Mouse (Mus musculus): Measurements from ENCODE around the gene A630023A22Rik. TPM values are rescaled to one million over a fixed set of nuclear protein-coding genes. Genes with fewer than 3 reads are reported as not detected.

Gene A630023A22Rik
- polyA plus RNA-seq, 1 experiment from 2014 or later: not detected

GRCm38 (mm10) chr14:34026710-34027109, 75.8 kb downstream of the A630023A22Rik start:
- ATAC-seq (replicated peaks; ENCODE audit: low FRiP score) (no peak), DNase-seq (ENCODE audit: low spot score) (no peak)
- H3K27me3 ChIP-seq (ENCODE audit: control insufficient read depth, insufficient read depth, low read length): no peaks in the 10 kb centered on the region
- no peak overlapping the region for H3K4me3 ChIP-seq (ENCODE audit: low read depth, low read length)
- 83% methylated on average over 2 of the region's 2 CpGs for WGBS
- H3K9me3 ChIP-seq (ENCODE audit: control insufficient read depth, low read length): no peaks in the 10 kb centered on the region
- no peak overlapping the region for H3K27ac ChIP-seq (ENCODE audit: low read depth, low read length)
- H3K4me2 ChIP-seq (ENCODE audit: low read depth, low read length, severe bottlenecking): no peak overlapping the region
- no peaks in the 10 kb centered on the region for H3K4me1 ChIP-seq (replicated peaks; ENCODE audit: control insufficient read depth, insufficient read depth, low read length)
- no peaks in the 10 kb centered on the region for H3K36me3 ChIP-seq (ENCODE audit: control insufficient read depth, insufficient read depth, low read length)
- no peak overlapping the region for H3K9ac ChIP-seq (ENCODE audit: low read length)

- H3K4me1 ChIP-seq (replicated peaks; ENCODE audit: control insufficient read depth, insufficient read depth, low read length): no peaks in the 10 kb centered on the region
- H3K36me3 ChIP-seq (ENCODE audit: control insufficient read depth, insufficient read depth, low read length): no peaks in the 10 kb centered on the region
- no peak for DNase-seq (ENCODE audit: low spot score)
- no peak overlapping the region for H3K4me2 ChIP-seq (ENCODE audit: low read depth, low read length, severe bottlenecking)
- no peaks in the 10 kb centered on the region for H3K9me3 ChIP-seq (ENCODE audit: control insufficient read depth, low read length)
- no peak overlapping the region for H3K27ac ChIP-seq (ENCODE audit: low read depth, low read length)
- H3K27me3 ChIP-seq (ENCODE audit: control insufficient read depth, insufficient read depth, low read length): no peaks in the 10 kb centered on the region
- H3K9ac ChIP-seq (ENCODE audit: low read length): no peak overlapping the region
- no peak overlapping the region for H3K4me3 ChIP-seq (ENCODE audit: low read depth, low read length)
- 89% methylated on average over 2 of the region's 2 CpGs for WGBS
- no peak for ATAC-seq (replicated peaks; ENCODE audit: low FRiP score)
These were observed 85.6 kb downstream of the A630023A22Rik start for GRCm38 (mm10) chr14:34016938-34017337.

- WGBS: 95% methylated on average over 4 of the region's 4 CpGs
These were observed 86.2 kb downstream of the A630023A22Rik start, which contains the start of gene Gm5460 for GRCm38 (mm10) chr14:34016381-34016780. Gene Gm5460, plus strand, starts transcription at chr14:34016758.

GRCm38 (mm10) chr14:34015063-34015462, 87.5 kb downstream of the A630023A22Rik start, which contains the start of gene Gm30083:
Gene Gm30083, minus strand, starts transcription at chr14:34015182.
- Histone ChIP-seq H3K27me3 (ENCODE audit: control insufficient read depth, insufficient read depth, low read length) (no peaks in the 10 kb centered on the region), H3K4me2 (ENCODE audit: low read depth, low read length, severe bottlenecking) (no peak within 1 kb of the TSS), H3K9me3 (ENCODE audit: control insufficient read depth, low read length) (no peaks in the 10 kb centered on the region), H3K27ac (ENCODE audit: low read depth, low read length) (no peak within 1 kb of the TSS), H3K4me3 (ENCODE audit: low read depth, low read length) (no peak within 1 kb of the TSS), H3K4me1 (replicated peaks; ENCODE audit: control insufficient read depth, insufficient read depth, low read length) (no peaks in the 10 kb centered on the region), H3K36me3 (ENCODE audit: control insufficient read depth, insufficient read depth, low read length) (no peaks in the 10 kb centered on the region), H3K9ac (ENCODE audit: low read length) (no peak within 1 kb of the TSS)
- DNase-seq (ENCODE audit: low spot score) (no peak), ATAC-seq (replicated peaks; ENCODE audit: low FRiP score) (no peak)
- WGBS: 89% methylated on average over 3 of the region's 3 CpGs

More at GRCm38 (mm10) chr14:34016381-34016780, 86.2 kb downstream of the A630023A22Rik start, which contains the start of gene Gm5460:
- Histone ChIP-seq H3K9ac (ENCODE audit: low read length) (no peak within 1 kb of the TSS), H3K27ac (ENCODE audit: low read depth, low read length) (no peak within 1 kb of the TSS), H3K4me2 (ENCODE audit: low read depth, low read length, severe bottlenecking) (no peak within 1 kb of the TSS), H3K4me3 (ENCODE audit: low read depth, low read length) (no peak within 1 kb of the TSS), H3K9me3 (ENCODE audit: control insufficient read depth, low read length) (no peaks in the 10 kb centered on the region), H3K4me1 (replicated peaks; ENCODE audit: control insufficient read depth, insufficient read depth, low read length) (no peaks in the 10 kb centered on the region), H3K27me3 (ENCODE audit: control insufficient read depth, insufficient read depth, low read length) (no peaks in the 10 kb centered on the region), H3K36me3 (ENCODE audit: control insufficient read depth, insufficient read depth, low read length) (no peaks in the 10 kb centered on the region)
- ATAC-seq (replicated peaks; ENCODE audit: low FRiP score) (no peak), DNase-seq (ENCODE audit: low spot score) (no peak)

GRCm38 (mm10) chr14:34002358-34002757, 100.2 kb downstream of the A630023A22Rik start:
- Histone ChIP-seq H3K9me3 (ENCODE audit: control insufficient read depth, low read length) (no peaks in the 10 kb centered on the region), H3K4me1 (replicated peaks; ENCODE audit: control insufficient read depth, insufficient read depth, low read length) (no peaks in the 10 kb centered on the region), H3K4me3 (ENCODE audit: low read depth, low read length) (no peak overlapping the region), H3K27ac (ENCODE audit: low read depth, low read length) (no peak overlapping the region), H3K36me3 (ENCODE audit: control insufficient read depth, insufficient read depth, low read length) (no peaks in the 10 kb centered on the region), H3K4me2 (ENCODE audit: low read depth, low read length, severe bottlenecking) (no peak overlapping the region), H3K27me3 (ENCODE audit: control insufficient read depth, insufficient read depth, low read length) (no peaks in the 10 kb centered on the region), H3K9ac (ENCODE audit: low read length) (no peak overlapping the region)
- ATAC-seq (replicated peaks; ENCODE audit: low FRiP score) (no peak), DNase-seq (ENCODE audit: low spot score) (no peak)
- WGBS: 93% methylated on average over 5 of the region's 5 CpGs

- Histone ChIP-seq H3K9ac (ENCODE audit: low read length) (no peak overlapping the region), H3K9me3 (ENCODE audit: control insufficient read depth, low read length) (no peaks in the 10 kb centered on the region), H3K4me2 (ENCODE audit: low read depth, low read length, severe bottlenecking) (no peak overlapping the region), H3K4me3 (ENCODE audit: low read depth, low read length) (no peak overlapping the region), H3K4me1 (replicated peaks; ENCODE audit: control insufficient read depth, insufficient read depth, low read length) (no peaks in the 10 kb centered on the region), H3K27ac (ENCODE audit: low read depth, low read length) (no peak overlapping the region), H3K36me3 (ENCODE audit: control insufficient read depth, insufficient read depth, low read length) (no peaks in the 10 kb centered on the region), H3K27me3 (ENCODE audit: control insufficient read depth, insufficient read depth, low read length) (no peaks in the 10 kb centered on the region)
- no peak for ATAC-seq (replicated peaks; ENCODE audit: low FRiP score)
- DNase-seq (ENCODE audit: low spot score): no peak
These were observed 101.1 kb downstream of the A630023A22Rik start for GRCm38 (mm10) chr14:34001445-34001844.

Other genes with a start within 250 kb of the A630023A22Rik start
- 2.4 and 2.8 TPM in 2 replicates for gene Gdf10, start 179.2 kb downstream of the A630023A22Rik start, polyA plus RNA-seq (2014; fragmentation: Nextera tagmentation; extraction: Ambion mirVana)
- gene Gdf2, start 161.7 kb downstream of the A630023A22Rik start, polyA plus RNA-seq (2014; fragmentation: Nextera tagmentation; extraction: Ambion mirVana): not detected in 2 replicates
- gene Rbp3, start 148.8 kb downstream of the A630023A22Rik start, polyA plus RNA-seq (2014; fragmentation: Nextera tagmentation; extraction: Ambion mirVana): not detected in 2 replicates
- 0.08 and 0.09 TPM in 2 replicates for gene Zfp488, start 124.0 kb downstream of the A630023A22Rik start, polyA plus RNA-seq (2014; fragmentation: Nextera tagmentation; extraction: Ambion mirVana)
- not detected in 2 replicates for gene Gm30083, start 87.6 kb downstream of the A630023A22Rik start, polyA plus RNA-seq (2014; fragmentation: Nextera tagmentation; extraction: Ambion mirVana)
- not detected in 2 replicates for gene Gm5460, start 86.0 kb downstream of the A630023A22Rik start, polyA plus RNA-seq (2014; fragmentation: Nextera tagmentation; extraction: Ambion mirVana)
- not detected in 2 replicates for gene Antxrl, start 50.0 kb downstream of the A630023A22Rik start, polyA plus RNA-seq (2014; fragmentation: Nextera tagmentation; extraction: Ambion mirVana)
- gene Anxa8, start 16.8 kb downstream of the A630023A22Rik start, polyA plus RNA-seq (2014; fragmentation: Nextera tagmentation; extraction: Ambion mirVana): 0.88 and 1.2 TPM in 2 replicates
- not detected in 2 replicates for gene Npy4r, start 49.7 kb upstream of the A630023A22Rik start, polyA plus RNA-seq (2014; fragmentation: Nextera tagmentation; extraction: Ambion mirVana)
- 0.41 and 0.44 TPM in 2 replicates for gene Gprin2, start 98.9 kb upstream of the A630023A22Rik start, polyA plus RNA-seq (2014; fragmentation: Nextera tagmentation; extraction: Ambion mirVana)
- 0.15 and 0.35 TPM in 2 replicates for gene Syt15, start 116.8 kb upstream of the A630023A22Rik start, polyA plus RNA-seq (2014; fragmentation: Nextera tagmentation; extraction: Ambion mirVana)
- gene Shld2, start 207.7 kb upstream of the A630023A22Rik start, polyA plus RNA-seq (2014; fragmentation: Nextera tagmentation; extraction: Ambion mirVana): 9.0 and 10.3 TPM in 2 replicates
- gene Glud1, start 208.0 kb upstream of the A630023A22Rik start, polyA plus RNA-seq (2014; fragmentation: Nextera tagmentation; extraction: Ambion mirVana): 89.4 TPM in 2 replicates